Mouse (Mus musculus): Measurements from ENCODE around the gene Mvb12a.
"Not testable (repeated sequence)": the region's sequence is repeated elsewhere in the genome, so short reads cannot be mapped to it uniquely, and the experiment has no call there.

GRCm38 (mm10) chr8:71530735-71531467 is 11.8 kb upstream of the Mvb12a start:
- TF ChIP-seq EP300 (IDR thresholded peaks at IDR 0.05; ENCODE audit: low read depth) = not testable (repeated sequence)
- TF ChIP-seq CTCF (IDR thresholded peaks at IDR 0.05; ENCODE audit: low read depth) = peak; percentile 58

All from liver, postnatal 0 days (tissue).